Mouse (Mus musculus) heart, postnatal 0 days (tissue): ENCODE data around the gene Cep350. TPM values are rescaled to one million over a fixed set of nuclear protein-coding genes. Genes with fewer than 3 reads are reported as not detected.

Experiments used
- ATAC-seq: fragments of 200-750 bp; cut with Nextera tagmentation; 2 replicates; pipeline ENCODE4 v1.8.0; 2017; ENCODE audit warnings: low read depth, moderate number of reproducible peaks, moderate library complexity; ENCODE audit not compliant: insufficient read depth
- DNase-seq: peaks from one replicate; pipeline ENCODE4 v3.0.0-alpha.2; 2016; ENCODE audit warnings: low spot score
- H3K27ac ChIP-seq: fragments of 300-500 bp; sonication (generic); 2 replicates; pipeline ENCODE4 v1.5.1; 2014; ENCODE audit warnings: low read depth, mild to moderate bottlenecking
- H3K27me3 ChIP-seq: fragments of 300-500 bp; sonication (generic); 2 replicates; pipeline ENCODE4 v1.6.1; 2014; ENCODE audit warnings: low read length, mixed read lengths; ENCODE audit not compliant: control insufficient read depth, insufficient read depth
- H3K36me3 ChIP-seq: fragments of 300-500 bp; sonication (generic); replicated peaks from 2 replicates; pipeline ENCODE4 v1.6.1; 2014; ENCODE audit warnings: low read length, mixed read lengths; ENCODE audit not compliant: control insufficient read depth, insufficient read depth
- H3K4me1 ChIP-seq: fragments of 300-500 bp; sonication (generic); 2 replicates; pipeline ENCODE4 v1.6.1; 2014; ENCODE audit warnings: antibody characterized with exemption; ENCODE audit not compliant: control insufficient read depth, insufficient read depth
- H3K4me2 ChIP-seq: fragments of 300-500 bp; sonication (generic); 2 replicates; pipeline ENCODE4 v1.6.1; 2014; ENCODE audit warnings: low read depth, mild to moderate bottlenecking, low read length, moderate library complexity
- H3K4me3 ChIP-seq: fragments of 300-500 bp; sonication (generic); 2 replicates; pipeline ENCODE4 v1.5.1; 2014; ENCODE audit warnings: low read depth, low read length
- H3K9ac ChIP-seq: fragments of 300-500 bp; sonication (generic); replicated peaks from 2 replicates; pipeline ENCODE4 v1.6.1; 2014; ENCODE audit warnings: low read depth, low read length, mixed read lengths
- H3K9me3 ChIP-seq: fragments of 300-500 bp; sonication (generic); replicated peaks from 2 replicates; pipeline ENCODE4 v1.6.1; 2016; ENCODE audit warnings: low read length; ENCODE audit not compliant: control insufficient read depth
- CTCF ChIP-seq: IDR thresholded peaks from 2 replicates; pipeline ENCODE4 v1.5.1; 2016; ENCODE audit warnings: antibody characterized with exemption, control low read depth, low read depth
- EP300 ChIP-seq: IDR thresholded peaks from 2 replicates; pipeline ENCODE4 v1.6.1; 2016; ENCODE audit warnings: antibody characterized with exemption, low read depth
- WGBS: fragments of 180-500 bp; shearing (Covaris S2); extraction: QIAGEN DNeasy Blood & Tissue Kit; methylation state at CpG from one replicate; pipeline ENCODE4 v1.1.7; 2014; 5-methylcytosine and 5-hydroxymethylcytosine counted together
- polyA plus RNA-seq: library from polyadenylated mRNA; unstranded; fragments of >200 nt; fragmentation: Nextera tagmentation; extraction: Ambion mirVana; gene quantifications from 2 replicates; pipeline ENCODE4 v1.2.1, GENCODE M21; 2015
- total RNA-seq: library from RNA; depleted of rRNA; stranded (reverse); fragments of >200 nt; gene quantifications from 2 replicates; pipeline ENCODE4 v1.2.3, GENCODE M21; 2014; ENCODE audit warnings: low replicate concordance; rRNA removed

Cep350 gene
- total and polyA plus RNA-seq, 2 experiments from 2014 or later = 5.7 to 11.1 TPM

DNA sequence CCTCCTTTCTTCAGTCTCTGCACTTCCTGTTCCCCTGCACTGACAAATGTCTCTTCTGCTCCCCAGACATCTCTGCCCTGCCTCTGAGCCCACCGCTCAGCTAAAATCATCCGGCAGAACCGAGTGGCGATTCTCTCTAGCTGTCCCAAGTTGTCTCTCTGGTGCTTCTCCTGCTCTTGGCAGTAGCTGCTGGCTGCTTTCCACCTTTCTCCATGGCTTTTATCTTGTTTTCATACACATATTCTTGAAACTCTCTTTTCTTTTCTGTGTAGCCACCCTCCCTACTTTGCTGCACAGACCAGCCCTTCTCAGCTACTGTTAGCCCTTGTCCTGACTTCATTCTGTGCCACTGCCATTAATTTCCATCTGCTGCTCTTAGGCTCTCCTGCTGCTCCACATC, 175.6 kb downstream of the Cep350 start:
- peaks cover 11% of the 10 kb centered on the region for H3K4me1 ChIP-seq

GRCm38 (mm10) chr1:155796757-155797405, 176.2 kb downstream of the Cep350 start:
- H3K4me3 ChIP-seq = no peak overlapping the region
- WGBS = 47% methylated on average over 11 of the region's 11 CpGs
- peaks cover 37% of the 10 kb centered on the region for H3K36me3 ChIP-seq
- DNase-seq (no peak), ATAC-seq (no peak)
- no peak overlapping the region for H3K27ac ChIP-seq
- TF ChIP-seq EP300 = no peak
- no peak for TF ChIP-seq CTCF
- no peaks in the 10 kb centered on the region for H3K27me3 ChIP-seq
- H3K9me3 ChIP-seq = no peaks in the 10 kb centered on the region
- peaks cover 11% of the 10 kb centered on the region for H3K4me1 ChIP-seq
- H3K4me2 ChIP-seq = peak overlapping the region; percentile 11; the same call in 1 of the 2 replicates
- no peak overlapping the region for H3K9ac ChIP-seq

More for the DNA sequence above, 175.6 kb downstream of the Cep350 start:
- TF ChIP-seq EP300 (no peak), CTCF (no peak)
- H3K9me3 ChIP-seq = no peaks in the 10 kb centered on the region
- H3K36me3 ChIP-seq = peaks cover 34% of the 10 kb centered on the region
- no peaks in the 10 kb centered on the region for H3K27me3 ChIP-seq
- peak overlapping the region; percentile 11; the same call in 1 of the 2 replicates for H3K4me2 ChIP-seq
- H3K4me3 ChIP-seq = no peak overlapping the region
- WGBS = 24% methylated on average over 4 of the region's 4 CpGs
- ATAC-seq (no peak), DNase-seq (peak; percentile 28)
- no peak overlapping the region for H3K27ac ChIP-seq
- no peak overlapping the region for H3K9ac ChIP-seq

- 70% methylated on average over 5 of the region's 5 CpGs for WGBS
- peak; percentile 37; the same call in 1 of the 2 replicates for ATAC-seq
- Histone ChIP-seq H3K4me2 (no peak overlapping the region), H3K9ac (no peak overlapping the region), H3K27ac (no peak overlapping the region), H3K27me3 (no peaks in the 10 kb centered on the region), H3K4me1 (peaks cover 11% of the 10 kb centered on the region), H3K4me3 (no peak overlapping the region), H3K9me3 (no peaks in the 10 kb centered on the region), H3K36me3 (peaks cover 39% of the 10 kb centered on the region)
- TF ChIP-seq CTCF (no peak), EP300 (no peak)
- DNase-seq = no peak
These were observed 177.2 kb downstream of the Cep350 start for GRCm38 (mm10) chr1:155795791-155796233.

Other genes with a start within 250 kb of the Cep350 start
- gene Lhx4, start 221.6 kb downstream of the Cep350 start, total RNA-seq = not detected in 2 replicates
- gene Lhx4, start 221.6 kb downstream of the Cep350 start, polyA plus RNA-seq = not detected in 2 replicates
- 58.2 and 64.8 TPM in 2 replicates for gene Qsox1, start 160.4 kb downstream of the Cep350 start, total RNA-seq
- gene Qsox1, start 160.4 kb downstream of the Cep350 start, polyA plus RNA-seq = 28.1 and 33.2 TPM in 2 replicates
- gene Tor1aip2, start 62.1 kb upstream of the Cep350 start, total RNA-seq = 77.1 and 123 TPM in 2 replicates
- 49.0 and 52.4 TPM in 2 replicates for gene Tor1aip2, start 62.1 kb upstream of the Cep350 start, polyA plus RNA-seq
- gene Tor1aip1, start 63.2 kb upstream of the Cep350 start, total RNA-seq = 58.4 and 103 TPM in 2 replicates
- gene Tor1aip1, start 63.2 kb upstream of the Cep350 start, polyA plus RNA-seq = 47.5 and 52.3 TPM in 2 replicates
- 1.8 and 2.8 TPM in 2 replicates for gene Fam163a, start 231.8 kb upstream of the Cep350 start, total RNA-seq
- 1.0 and 1.6 TPM in 2 replicates for gene Fam163a, start 231.8 kb upstream of the Cep350 start, polyA plus RNA-seq